Mouse (Mus musculus) liver, embryonic 14.5 days (tissue): ENCODE measurements around the gene Zgpat. TPM values are rescaled to one million over a fixed set of nuclear protein-coding genes. Genes with fewer than 3 reads are reported as not detected.

Experiments used
- ATAC-seq: fragments of 200-750 bp; cut with Nextera tagmentation; 2 replicates; pipeline ENCODE4 v1.8.0; 2017; ENCODE audit warnings: moderate number of reproducible peaks, mild to moderate bottlenecking, moderate library complexity; ENCODE audit not compliant: insufficient read depth
- DNase-seq, 3 experiments: peaks; one replicate each; pipeline ENCODE4 v3.0.0-alpha.2; 2012 to 2013; ENCODE audit warnings: low read depth in 3 of 3, low spot score in 3 of 3
- H3K27ac ChIP-seq: fragments of 300-500 bp; sonication (generic); 2 replicates; pipeline ENCODE4 v1.5.1; 2014; ENCODE audit warnings: moderate library complexity, mild to moderate bottlenecking, control low read depth, inconsistent platforms
- H3K27me3 ChIP-seq: fragments of 300-500 bp; sonication (generic); 2 replicates; pipeline ENCODE4 v1.6.1; 2014; ENCODE audit warnings: mild to moderate bottlenecking, low read length, moderate library complexity; ENCODE audit not compliant: control insufficient read depth, insufficient read depth
- H3K36me3 ChIP-seq: fragments of 300-500 bp; sonication (generic); replicated peaks from 2 replicates; pipeline ENCODE4 v1.6.1; 2014; ENCODE audit warnings: low read depth; ENCODE audit not compliant: control insufficient read depth, insufficient read depth
- H3K4me1 ChIP-seq, 2 experiments: fragments of 200-500 bp in 1 of 2; fragments of 300-500 bp in 1 of 2; sonication (generic) in 1 of 2; replicated peaks; 2 replicates each; pipeline ENCODE4 v1.6.1; 2012 to 2014; ENCODE audit warnings: antibody characterized with exemption in 1 of 2, inconsistent platforms in 1 of 2, low read length in 1 of 2; ENCODE audit not compliant: control insufficient read depth in 2 of 2, insufficient read depth in 2 of 2
- H3K4me2 ChIP-seq: fragments of 300-500 bp; sonication (generic); 2 replicates; pipeline ENCODE4 v1.6.1; 2014; ENCODE audit warnings: low read depth, mild to moderate bottlenecking, control low read depth, moderate library complexity
- H3K4me3 ChIP-seq, 2 experiments: fragments of 200-500 bp in 1 of 2; fragments of 300-500 bp in 1 of 2; sonication (generic) in 1 of 2; 2 replicates each; pipeline ENCODE4 v1.5.1; 2012 to 2014; ENCODE audit warnings: low read depth in 2 of 2, low read length in 2 of 2, mild to moderate bottlenecking in 2 of 2, control low read depth in 1 of 2, inconsistent platforms in 1 of 2, moderate library complexity in 1 of 2; ENCODE audit not compliant: insufficient read depth in 1 of 2
- H3K9ac ChIP-seq: fragments of 300-500 bp; sonication (generic); replicated peaks from 2 replicates; pipeline ENCODE4 v1.6.1; 2014; ENCODE audit warnings: mild to moderate bottlenecking, control low read depth, moderate library complexity
- H3K9me3 ChIP-seq: fragments of 300-500 bp; sonication (generic); 2 replicates; pipeline ENCODE4 v1.6.1; 2016; ENCODE audit warnings: low read length, mixed read lengths; ENCODE audit not compliant: control insufficient read depth
- CTCF ChIP-seq: IDR thresholded peaks from 2 replicates; pipeline ENCODE4 v1.5.1; 2016; ENCODE audit warnings: antibody characterized with exemption, low read depth, control low read depth
- EP300 ChIP-seq: IDR thresholded peaks from 2 replicates; pipeline ENCODE4 v1.6.1; 2016; ENCODE audit warnings: antibody characterized with exemption, low read depth
- WGBS: fragments of 180-500 bp; shearing (Covaris S2); extraction: QIAGEN DNeasy Blood & Tissue Kit; methylation state at CpG from one replicate; pipeline ENCODE4 v1.1.7; 2014; ENCODE audit not compliant: insufficient replicate concordance; 5-methylcytosine and 5-hydroxymethylcytosine counted together
- polyA plus RNA-seq, 2 experiments: library from polyadenylated mRNA; depleted of rRNA in 1 of 2; stranded (reverse) in 1 of 2; unstranded in 1 of 2; fragments of >200 nt; fragmentation: Nextera tagmentation in 1 of 2; extraction: Ambion mirVana in 1 of 2; gene quantifications; 2 replicates each; pipeline versions ENCODE4 v1.2.1 to v1.2.3; 2012 to 2014

Gene Zgpat
- polyA plus RNA-seq, 2 experiments, result 8.4 to 8.8 TPM

- Histone ChIP-seq H3K27ac (no peak overlapping the region), H3K9me3 (no peaks in the 10 kb centered on the region), H3K9ac (no peak overlapping the region), H3K4me2 (no peak overlapping the region), H3K4me1 (peaks cover 47 to 51% of the 10 kb centered on the region in 2 experiments), H3K27me3 (no peaks in the 10 kb centered on the region), H3K36me3 (peaks cover 16% of the 10 kb centered on the region), H3K4me3 (no peak overlapping the region)
- no peak for DNase-seq
- ATAC-seq, result no peak
- WGBS, result 78% methylated on average over 9 of the region's 9 CpGs
- TF ChIP-seq CTCF (no peak), EP300 (no peak)
These were observed 59.1 kb downstream of the Zgpat start for GRCm38 (mm10) chr2:181423834-181424233.

Other genes with a start within 250 kb of the Zgpat start
- 0.06 and 0.16 TPM in 2 replicates for gene Kcnq2, start 229.6 kb upstream of the Zgpat start, polyA plus RNA-seq (2012; rRNA removed)
- gene Kcnq2, start 229.6 kb upstream of the Zgpat start, polyA plus RNA-seq (2014; fragmentation: Nextera tagmentation; extraction: Ambion mirVana), result 0.06 and 0.08 TPM in 2 replicates
- gene Eef1a2, start 207.9 kb upstream of the Zgpat start, polyA plus RNA-seq (2012; rRNA removed), result 0.06 TPM in 1 of 2 replicates, not detected in the other
- not detected in 2 replicates for gene Eef1a2, start 207.9 kb upstream of the Zgpat start, polyA plus RNA-seq (2014; fragmentation: Nextera tagmentation; extraction: Ambion mirVana)
- 44.6 and 63.1 TPM in 2 replicates for gene Ppdpf, start 177.7 kb upstream of the Zgpat start, polyA plus RNA-seq (2012; rRNA removed)
- gene Ppdpf, start 177.7 kb upstream of the Zgpat start, polyA plus RNA-seq (2014; fragmentation: Nextera tagmentation; extraction: Ambion mirVana), result 115 TPM in 2 replicates
- 0.05 and 0.06 TPM in 2 replicates for gene Ptk6, start 162.1 kb upstream of the Zgpat start, polyA plus RNA-seq (2012; rRNA removed)
- 0.05 TPM in 1 of 2 replicates, not detected in the other for gene Ptk6, start 162.1 kb upstream of the Zgpat start, polyA plus RNA-seq (2014; fragmentation: Nextera tagmentation; extraction: Ambion mirVana)
- gene Srms, start 151.7 kb upstream of the Zgpat start, polyA plus RNA-seq (2012; rRNA removed), result 0.15 and 0.19 TPM in 2 replicates
- gene Srms, start 151.7 kb upstream of the Zgpat start, polyA plus RNA-seq (2014; fragmentation: Nextera tagmentation; extraction: Ambion mirVana), result 0.22 and 0.39 TPM in 2 replicates
- gene Fndc11, start 144.9 kb upstream of the Zgpat start, polyA plus RNA-seq (2012; rRNA removed), result 0.22 and 0.25 TPM in 2 replicates
- 0.14 and 0.24 TPM in 2 replicates for gene Fndc11, start 144.9 kb upstream of the Zgpat start, polyA plus RNA-seq (2014; fragmentation: Nextera tagmentation; extraction: Ambion mirVana)
- gene Helz2, start 122.9 kb upstream of the Zgpat start, polyA plus RNA-seq (2012; rRNA removed), result 4.2 and 4.6 TPM in 2 replicates
- 1.6 and 2.0 TPM in 2 replicates for gene Helz2, start 122.9 kb upstream of the Zgpat start, polyA plus RNA-seq (2014; fragmentation: Nextera tagmentation; extraction: Ambion mirVana)
- gene Gmeb2, start 76.9 kb upstream of the Zgpat start, polyA plus RNA-seq (2012; rRNA removed), result 11.0 and 12.2 TPM in 2 replicates
- 7.6 and 10.3 TPM in 2 replicates for gene Gmeb2, start 76.9 kb upstream of the Zgpat start, polyA plus RNA-seq (2014; fragmentation: Nextera tagmentation; extraction: Ambion mirVana)
- gene Stmn3, start 50.4 kb upstream of the Zgpat start, polyA plus RNA-seq (2012; rRNA removed), result 0.06 and 1.0 TPM in 2 replicates
- gene Stmn3, start 50.4 kb upstream of the Zgpat start, polyA plus RNA-seq (2014; fragmentation: Nextera tagmentation; extraction: Ambion mirVana), result 0.09 TPM in 1 of 2 replicates, not detected in the other
- gene Rtel1, start 45.2 kb upstream of the Zgpat start, polyA plus RNA-seq (2012; rRNA removed), result 39.1 and 40.3 TPM in 2 replicates
- 26.2 and 29.3 TPM in 2 replicates for gene Rtel1, start 45.2 kb upstream of the Zgpat start, polyA plus RNA-seq (2014; fragmentation: Nextera tagmentation; extraction: Ambion mirVana)
- 13.3 and 21.1 TPM in 2 replicates for gene Arfrp1, start 476 bp downstream of the Zgpat start, polyA plus RNA-seq (2012; rRNA removed)
- gene Arfrp1, start 476 bp downstream of the Zgpat start, polyA plus RNA-seq (2014; fragmentation: Nextera tagmentation; extraction: Ambion mirVana), result 14.8 and 16.9 TPM in 2 replicates
- 10.9 and 12.3 TPM in 2 replicates for gene Lime1, start 15.2 kb downstream of the Zgpat start, polyA plus RNA-seq (2012; rRNA removed)
- gene Lime1, start 15.2 kb downstream of the Zgpat start, polyA plus RNA-seq (2014; fragmentation: Nextera tagmentation; extraction: Ambion mirVana), result 4.0 and 4.7 TPM in 2 replicates
- 4.4 and 5.3 TPM in 2 replicates for gene Zbtb46, start 94.5 kb downstream of the Zgpat start, polyA plus RNA-seq (2012; rRNA removed)
- gene Zbtb46, start 94.5 kb downstream of the Zgpat start, polyA plus RNA-seq (2014; fragmentation: Nextera tagmentation; extraction: Ambion mirVana), result 6.5 and 6.8 TPM in 2 replicates
- 0.01 TPM in 1 of 2 replicates, not detected in the other for gene Abhd16b, start 128.3 kb downstream of the Zgpat start, polyA plus RNA-seq (2012; rRNA removed)
- not detected in 2 replicates for gene Abhd16b, start 128.3 kb downstream of the Zgpat start, polyA plus RNA-seq (2014; fragmentation: Nextera tagmentation; extraction: Ambion mirVana)
- gene Tpd52l2, start 132.2 kb downstream of the Zgpat start, polyA plus RNA-seq (2012; rRNA removed), result 19.6 and 36.1 TPM in 2 replicates
- gene Tpd52l2, start 132.2 kb downstream of the Zgpat start, polyA plus RNA-seq (2014; fragmentation: Nextera tagmentation; extraction: Ambion mirVana), result 78.3 and 80.5 TPM in 2 replicates
- 12.5 and 13.9 TPM in 2 replicates for gene Dnajc5, start 155.6 kb downstream of the Zgpat start, polyA plus RNA-seq (2012; rRNA removed)
- 20.0 and 23.7 TPM in 2 replicates for gene Dnajc5, start 155.6 kb downstream of the Zgpat start, polyA plus RNA-seq (2014; fragmentation: Nextera tagmentation; extraction: Ambion mirVana)
- 30.8 and 33.3 TPM in 2 replicates for gene Uckl1, start 220.0 kb downstream of the Zgpat start, polyA plus RNA-seq (2012; rRNA removed)
- gene Uckl1, start 220.0 kb downstream of the Zgpat start, polyA plus RNA-seq (2014; fragmentation: Nextera tagmentation; extraction: Ambion mirVana), result 18.7 and 21.6 TPM in 2 replicates
- gene Prpf6, start 226.9 kb downstream of the Zgpat start, polyA plus RNA-seq (2012; rRNA removed), result 9.5 and 15.7 TPM in 2 replicates
- 22.3 and 25.9 TPM in 2 replicates for gene Prpf6, start 226.9 kb downstream of the Zgpat start, polyA plus RNA-seq (2014; fragmentation: Nextera tagmentation; extraction: Ambion mirVana)
- 8.8 and 9.5 TPM in 2 replicates for gene Zfp512b, start 227.9 kb downstream of the Zgpat start, polyA plus RNA-seq (2012; rRNA removed)
- 4.4 and 6.5 TPM in 2 replicates for gene Zfp512b, start 227.9 kb downstream of the Zgpat start, polyA plus RNA-seq (2014; fragmentation: Nextera tagmentation; extraction: Ambion mirVana)
- 1.6 TPM in 2 replicates for gene Samd10, start 234.3 kb downstream of the Zgpat start, polyA plus RNA-seq (2012; rRNA removed)
- 1.5 TPM in 2 replicates for gene Samd10, start 234.3 kb downstream of the Zgpat start, polyA plus RNA-seq (2014; fragmentation: Nextera tagmentation; extraction: Ambion mirVana)